Mouse (Mus musculus) gastrocnemius, adult 8-10 months (tissue): Measurements from ENCODE around the gene Dusp7. TPM values are rescaled to one million over a fixed set of nuclear protein-coding genes. Genes with fewer than 3 reads are reported as not detected.

Experiments
- DNase-seq, 2 experiments: peaks; one replicate each; pipeline ENCODE4 v3.0.0; 2022; ENCODE audit warnings: low spot score in 2 of 2
- total RNA-seq, 4 experiments: library from RNA; stranded (reverse); gene quantifications; 2 replicates each; pipeline ENCODE4 v1.2.4; 2022

Dusp7 gene
- total RNA-seq, 4 experiments from 2014 or later: 15.4 to 53.2 (median 35.0) TPM

DNA sequence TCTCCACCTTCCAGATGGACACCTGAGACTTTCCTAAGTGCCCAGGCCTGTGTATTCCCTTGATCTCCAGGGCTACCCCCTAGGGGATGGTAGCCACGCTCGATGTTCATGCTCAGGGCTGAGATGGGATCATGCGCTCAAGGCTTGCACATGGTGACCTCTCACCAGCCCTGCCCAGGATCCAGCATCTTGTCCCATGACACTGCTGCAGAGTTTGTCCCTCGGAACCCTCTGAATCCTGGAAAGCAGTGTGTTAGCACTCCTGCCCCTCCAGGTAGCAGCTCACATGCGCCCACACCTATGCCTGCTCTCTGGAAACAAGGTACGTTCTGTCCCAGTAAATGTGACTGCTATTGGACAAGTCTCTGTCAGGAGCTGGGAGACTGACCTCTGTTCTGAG, 13.6 kb upstream of the Dusp7 start:
- no peak for DNase-seq

DNA sequence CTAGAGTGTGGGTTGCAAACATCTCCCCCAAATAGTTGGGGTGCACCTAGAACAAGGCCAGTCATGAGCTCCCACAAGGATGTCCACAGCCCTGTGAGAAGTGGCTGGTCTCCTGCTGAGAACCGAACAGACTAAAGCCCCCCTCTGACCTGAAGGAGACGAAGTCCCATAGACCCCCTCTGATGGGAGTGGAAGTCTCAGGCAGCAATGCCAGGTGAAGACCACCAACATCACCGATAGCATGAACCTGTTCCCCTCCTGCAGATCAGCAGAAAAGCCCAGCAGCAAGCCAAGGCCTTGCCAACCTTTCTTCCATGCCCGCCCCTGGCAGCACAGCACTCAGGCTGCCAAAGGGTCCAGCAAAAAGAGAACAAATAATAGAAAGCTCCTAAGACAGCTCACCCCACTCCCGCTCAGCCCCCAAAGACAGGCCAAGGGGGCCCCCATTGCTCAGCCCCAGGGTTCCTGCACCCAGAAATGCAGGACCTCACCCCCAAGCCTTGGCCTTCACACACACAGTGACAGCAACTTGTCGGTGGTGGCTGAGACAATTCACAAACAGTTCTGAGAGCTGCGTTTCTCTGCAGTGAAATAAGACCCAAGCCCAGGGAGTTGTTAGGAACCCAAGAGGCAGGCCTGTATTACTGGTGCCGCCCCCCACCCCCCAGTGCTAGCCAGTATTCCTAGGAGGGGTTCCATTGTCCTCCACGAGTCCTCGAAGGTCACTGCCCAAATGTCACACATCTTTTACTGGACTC, 13.0 kb upstream of the Dusp7 start:
- DNase-seq: no peak

DNA sequence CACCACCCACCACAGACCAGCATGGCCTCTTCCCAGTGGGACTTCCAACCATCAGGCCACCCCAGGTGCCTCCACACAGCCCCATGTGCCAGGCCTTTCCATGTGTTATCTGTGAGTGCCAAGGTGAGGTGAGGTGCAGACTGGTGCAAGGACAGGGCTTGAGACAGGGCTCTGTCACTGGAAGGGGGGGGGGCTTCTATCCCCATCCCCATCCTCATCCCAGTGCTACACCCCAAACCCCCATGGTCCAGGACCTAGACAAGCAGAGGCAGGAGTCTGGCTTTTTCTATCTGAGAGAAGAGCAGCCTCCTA, 12.5 kb upstream of the Dusp7 start:
- no peak for DNase-seq

DNA sequence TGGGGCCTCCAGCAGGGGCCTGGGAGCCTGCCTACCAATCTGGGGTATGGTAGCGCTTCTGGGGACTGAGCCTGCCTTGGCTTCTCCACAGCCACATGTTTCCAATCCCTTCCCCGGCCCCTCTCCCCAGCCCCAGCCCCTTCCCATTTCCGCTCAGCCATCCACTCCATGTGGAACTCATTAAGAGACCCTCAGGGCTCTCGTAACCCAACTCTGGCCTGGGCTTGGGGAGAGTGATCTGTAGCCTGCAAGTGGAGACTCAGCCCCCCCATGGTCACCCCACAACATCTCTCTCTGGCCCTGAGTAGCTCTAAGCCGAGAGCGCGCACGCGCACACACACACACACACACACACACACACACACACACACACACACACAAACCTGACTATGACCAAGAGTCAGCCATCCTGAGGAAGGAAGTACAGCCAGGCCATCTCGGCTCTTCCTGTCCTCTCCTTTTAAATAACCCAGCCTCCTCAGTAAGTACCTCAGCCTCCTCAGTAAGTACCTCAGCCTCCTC, 12.0 kb upstream of the Dusp7 start:
- DNase-seq: no peak

DNA sequence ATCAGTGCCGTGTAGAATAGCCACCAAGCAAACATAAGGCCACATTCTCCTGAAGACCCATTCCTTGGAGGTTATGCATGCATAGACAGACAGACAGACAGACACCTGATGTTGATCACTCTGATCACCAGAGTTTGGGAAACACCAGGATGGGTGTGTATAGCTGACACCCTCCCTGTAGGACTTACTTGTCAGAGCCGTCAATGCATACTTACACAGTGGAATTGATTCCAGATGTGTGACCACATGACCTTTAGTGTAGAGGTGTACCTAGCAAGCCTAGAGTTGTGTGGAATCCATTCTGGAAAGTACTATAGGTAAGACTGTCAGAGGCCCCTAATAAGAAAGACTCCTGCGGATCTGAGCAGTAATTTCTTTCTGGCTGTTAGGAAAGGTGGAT, 11.3 kb upstream of the Dusp7 start:
- no peak for DNase-seq

DNA sequence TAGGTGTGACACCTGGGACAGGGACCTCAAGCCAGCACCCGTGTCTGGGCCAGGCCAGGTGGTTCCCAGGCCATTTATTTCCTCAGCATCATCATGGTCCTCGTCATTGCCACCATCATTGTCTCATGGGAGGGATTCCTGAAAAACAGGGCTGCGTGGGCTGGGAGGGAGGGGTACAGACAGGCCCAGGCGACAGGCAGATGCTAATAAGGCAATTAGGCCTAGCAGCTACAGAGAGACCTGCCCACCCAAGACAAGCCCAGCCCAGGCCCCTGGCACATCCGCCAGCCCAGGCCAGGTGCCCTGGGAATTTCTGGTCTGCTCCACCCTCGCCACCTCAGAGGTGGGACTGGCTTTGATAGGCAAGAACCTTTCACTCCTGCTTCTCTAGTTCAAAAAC, 9.1 kb upstream of the Dusp7 start:
- DNase-seq: no peak

DNA sequence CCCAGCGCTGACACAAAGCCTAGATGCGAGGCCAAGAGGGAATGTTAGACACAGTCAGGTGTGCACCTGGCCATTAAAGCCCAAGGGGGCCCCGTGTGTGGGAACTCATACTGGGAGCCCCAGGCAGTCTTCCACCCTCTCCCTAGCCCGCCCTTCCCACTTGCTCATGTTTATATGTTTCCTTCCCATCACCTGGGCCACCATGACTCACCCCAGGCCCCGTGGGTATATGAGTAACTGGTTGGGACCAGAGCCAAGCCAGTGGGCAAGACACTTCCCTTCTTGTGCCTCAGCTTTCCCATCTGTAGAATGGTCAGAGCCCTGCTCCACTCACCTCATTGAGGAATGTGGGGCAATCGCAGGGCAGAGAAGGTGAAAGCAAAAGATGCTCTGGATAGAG, 7.3 kb upstream of the Dusp7 start:
- DNase-seq: no peak

DNA sequence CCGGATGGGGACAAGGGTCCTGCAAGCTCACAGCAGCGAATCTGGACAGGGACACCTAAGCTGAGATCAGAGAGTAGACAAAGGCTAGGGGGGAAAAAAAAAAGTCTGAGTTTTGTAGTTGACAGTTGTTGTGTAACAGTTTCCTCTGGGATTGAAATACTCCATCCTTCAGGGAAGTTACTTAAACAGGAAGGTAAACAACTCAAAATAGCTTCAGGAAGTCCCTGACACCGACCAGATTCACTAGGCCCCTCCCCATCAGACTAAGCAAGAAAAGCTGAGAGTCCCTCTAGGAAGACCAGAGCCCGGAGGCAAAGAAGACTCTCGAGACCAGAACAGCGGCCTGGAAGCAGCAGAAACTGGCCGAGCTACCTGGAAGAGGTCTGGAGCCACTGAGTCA, 3.1 kb upstream of the Dusp7 start:
- no peak for DNase-seq

DNA sequence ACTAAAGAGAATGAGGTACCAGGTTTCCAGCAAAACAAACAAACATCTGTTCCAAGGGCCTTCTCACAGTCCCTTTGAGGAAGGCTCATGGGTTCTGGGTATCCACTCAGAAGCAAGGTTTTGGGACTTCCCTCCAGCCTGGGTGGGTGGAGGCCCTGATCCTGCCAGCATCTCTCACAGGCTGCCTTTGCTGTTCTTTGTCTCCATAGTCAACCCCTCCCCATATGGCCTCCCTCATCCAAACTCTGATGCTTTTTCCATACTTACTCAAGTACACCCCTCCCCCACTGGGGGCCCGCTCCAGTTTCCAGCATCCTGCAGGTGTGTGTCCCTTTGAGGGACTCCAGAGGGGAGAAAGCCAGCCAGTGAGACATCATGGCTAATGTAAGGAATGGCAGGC, 2.2 kb upstream of the Dusp7 start:
- no peak for DNase-seq

DNA sequence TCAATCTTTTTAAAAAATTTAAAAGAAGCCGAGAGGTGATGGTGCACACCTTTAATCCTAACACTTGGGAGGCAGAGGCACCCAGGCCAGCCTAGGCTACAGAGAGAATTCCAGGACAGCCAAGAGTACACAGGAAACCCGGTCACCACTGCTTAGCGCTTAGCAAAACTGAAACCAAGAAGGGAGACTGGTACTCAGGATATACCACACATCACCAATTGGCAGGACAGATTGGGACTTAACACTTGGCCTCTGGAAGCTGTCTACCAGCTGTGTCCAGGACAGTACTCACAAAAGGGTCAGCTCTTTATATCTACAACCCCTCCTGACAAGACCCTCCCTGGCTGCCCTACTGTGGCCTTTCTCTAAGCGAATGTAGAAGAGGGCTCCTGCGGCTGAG, 1.4 kb upstream of the Dusp7 start:
- no peak for DNase-seq

DNA sequence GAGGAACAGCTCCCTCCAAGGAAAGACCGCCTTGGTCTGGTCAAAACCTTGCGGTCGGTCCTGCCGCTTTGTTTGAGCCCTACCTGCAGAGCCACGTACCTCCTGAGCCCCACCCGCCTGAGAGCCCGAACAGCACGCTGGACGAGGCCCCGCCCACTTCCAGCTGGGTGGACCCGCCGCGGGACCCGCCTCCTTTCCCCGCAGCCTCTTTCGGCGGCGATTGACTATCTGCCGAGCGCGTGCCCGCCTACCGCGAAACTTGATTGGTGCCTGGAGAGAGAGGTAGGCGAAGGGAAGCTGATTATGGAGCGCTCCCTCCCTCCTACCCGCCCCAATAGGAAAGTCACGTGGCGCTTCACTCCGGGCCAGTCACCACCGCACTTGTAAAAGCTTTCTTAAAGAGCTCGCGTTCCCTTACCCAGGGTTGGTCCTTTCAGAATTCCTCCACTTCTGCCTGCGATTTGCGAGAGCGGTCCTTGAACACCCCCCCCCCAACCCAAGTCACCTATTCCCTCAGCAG, 780 bp upstream of the Dusp7 start:
- peak; percentile 97 to 98 for DNase-seq

DNA sequence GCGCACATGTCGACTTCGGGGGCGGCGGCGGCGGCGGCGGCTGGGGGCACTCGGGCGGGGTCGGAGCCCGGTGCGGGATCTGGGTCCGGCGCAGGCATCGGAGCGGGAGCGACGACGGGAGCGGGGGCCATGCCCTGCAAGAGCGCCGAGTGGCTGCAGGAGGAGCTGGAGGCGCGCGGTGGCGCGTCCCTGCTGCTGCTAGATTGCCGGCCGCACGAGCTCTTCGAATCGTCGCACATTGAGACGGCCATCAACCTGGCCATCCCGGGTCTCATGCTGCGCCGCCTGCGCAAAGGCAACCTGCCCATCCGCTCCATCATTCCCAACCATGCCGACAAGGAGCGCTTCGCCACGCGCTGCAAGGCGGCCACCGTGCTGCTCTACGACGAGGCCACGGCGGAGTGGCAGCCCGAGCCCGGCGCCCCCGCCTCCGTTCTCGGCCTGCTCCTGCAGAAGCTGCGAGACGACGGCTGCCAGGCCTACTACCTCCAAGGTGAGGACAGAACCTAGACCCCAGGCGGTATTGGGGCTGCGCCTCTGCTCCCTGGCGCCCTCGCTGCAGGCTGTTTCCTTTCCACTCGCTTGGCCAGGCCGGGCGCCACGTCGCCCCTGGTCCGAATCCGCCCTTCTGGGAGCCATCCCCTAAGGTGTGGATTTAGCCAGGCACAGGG, 534 bp downstream of the Dusp7 start:
- peak; percentile 36 to 49 for DNase-seq

DNA sequence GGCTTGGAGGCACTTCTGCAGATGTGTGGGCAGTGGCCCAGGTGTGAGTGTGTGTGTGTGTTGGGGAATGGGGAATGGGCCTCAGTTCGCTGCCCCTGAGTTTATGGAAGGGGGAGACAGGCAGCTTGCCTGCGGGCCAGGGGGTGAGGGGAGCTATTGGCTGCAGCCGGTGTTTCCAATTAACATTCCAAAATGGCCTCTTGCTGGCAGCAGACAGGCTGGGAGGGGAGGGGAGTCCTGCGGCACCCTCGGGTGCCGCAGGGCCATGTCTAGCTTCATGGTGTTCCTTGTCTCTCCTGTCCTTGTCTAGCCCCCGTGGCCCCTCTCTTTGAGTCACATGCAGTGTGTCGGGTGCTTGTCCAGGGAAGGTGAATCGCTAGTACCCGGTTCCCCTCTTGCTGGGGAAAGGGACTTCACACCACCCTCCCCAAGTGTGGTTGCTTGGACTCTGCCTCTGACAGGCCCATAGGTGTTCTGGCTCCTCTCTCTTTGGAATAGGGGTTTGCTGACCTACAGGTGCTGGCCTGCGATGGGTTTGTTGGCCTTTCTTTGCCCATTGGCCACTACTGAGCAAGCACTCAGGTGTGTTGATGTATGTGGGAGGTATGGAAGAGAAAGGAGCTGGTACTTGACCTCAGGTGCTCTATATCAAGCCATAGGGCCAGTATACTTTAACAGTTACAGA, 1.5 kb downstream of the Dusp7 start:
- DNase-seq: no peak

DNA sequence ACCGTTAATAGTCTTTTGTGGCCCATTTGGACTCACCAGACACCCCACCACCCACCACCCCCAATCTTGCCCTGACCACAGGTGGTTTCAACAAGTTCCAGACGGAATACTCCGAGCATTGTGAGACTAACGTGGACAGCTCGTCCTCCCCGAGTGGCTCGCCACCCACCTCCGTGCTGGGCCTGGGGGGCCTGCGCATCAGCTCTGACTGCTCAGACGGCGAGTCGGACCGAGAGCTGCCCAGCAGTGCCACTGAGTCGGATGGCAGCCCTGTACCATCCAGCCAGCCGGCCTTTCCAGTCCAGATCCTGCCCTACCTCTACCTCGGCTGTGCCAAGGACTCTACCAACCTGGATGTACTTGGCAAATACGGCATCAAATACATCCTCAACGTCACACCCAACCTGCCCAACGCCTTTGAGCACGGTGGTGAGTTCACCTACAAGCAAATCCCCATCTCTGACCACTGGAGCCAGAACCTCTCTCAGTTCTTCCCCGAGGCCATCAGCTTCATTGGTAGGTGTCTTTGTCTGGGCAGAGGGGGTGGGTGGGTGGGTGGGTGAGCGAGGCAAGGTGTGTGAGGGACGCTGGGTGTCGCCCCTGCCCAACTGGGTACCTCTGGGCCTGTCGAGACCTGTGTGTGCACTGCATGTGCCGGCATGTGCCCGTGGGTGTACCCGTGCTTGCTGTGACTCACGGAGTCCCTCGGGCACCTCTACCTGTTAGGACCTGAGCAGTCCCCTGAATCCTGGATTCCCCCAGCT, 2.4 kb downstream of the Dusp7 start:
- DNase-seq: no peak

DNA sequence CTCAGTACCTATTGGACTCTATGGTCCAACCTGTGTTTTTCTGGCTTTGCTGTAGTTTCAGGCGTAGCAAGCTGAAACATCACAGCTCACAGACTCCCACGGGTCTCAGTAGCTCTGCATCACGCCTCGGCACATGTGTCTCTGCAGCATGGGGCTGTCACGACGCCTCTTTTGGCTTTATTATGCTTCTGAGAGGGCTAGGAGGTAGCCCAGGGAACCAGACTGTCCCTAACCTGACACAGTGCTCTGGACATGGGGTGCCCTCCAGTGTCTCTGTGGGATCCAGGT, 2.9 kb downstream of the Dusp7 start:
- no peak for DNase-seq

DNA sequence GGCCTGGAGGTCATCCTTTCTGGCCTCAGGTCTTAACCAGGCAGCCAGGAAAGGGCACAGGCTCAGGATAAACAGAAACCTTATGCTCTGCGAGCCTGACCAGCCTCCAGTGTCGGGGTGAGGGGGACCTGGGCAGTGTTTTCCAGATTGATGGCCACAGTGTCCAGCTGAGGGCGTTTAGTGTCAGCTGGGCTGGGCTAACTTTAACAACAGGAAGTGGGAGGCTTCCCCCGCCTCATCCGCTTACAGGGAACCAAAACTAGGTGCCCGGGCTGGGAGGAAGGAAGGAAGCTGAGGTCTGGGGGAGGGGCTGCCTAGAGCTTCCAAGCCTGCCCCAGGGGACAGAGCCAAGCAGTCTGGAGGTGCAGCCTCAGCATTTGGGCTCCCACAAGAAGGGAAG, 3.3 kb downstream of the Dusp7 start:
- DNase-seq: peak; percentile 85 to 90

DNA sequence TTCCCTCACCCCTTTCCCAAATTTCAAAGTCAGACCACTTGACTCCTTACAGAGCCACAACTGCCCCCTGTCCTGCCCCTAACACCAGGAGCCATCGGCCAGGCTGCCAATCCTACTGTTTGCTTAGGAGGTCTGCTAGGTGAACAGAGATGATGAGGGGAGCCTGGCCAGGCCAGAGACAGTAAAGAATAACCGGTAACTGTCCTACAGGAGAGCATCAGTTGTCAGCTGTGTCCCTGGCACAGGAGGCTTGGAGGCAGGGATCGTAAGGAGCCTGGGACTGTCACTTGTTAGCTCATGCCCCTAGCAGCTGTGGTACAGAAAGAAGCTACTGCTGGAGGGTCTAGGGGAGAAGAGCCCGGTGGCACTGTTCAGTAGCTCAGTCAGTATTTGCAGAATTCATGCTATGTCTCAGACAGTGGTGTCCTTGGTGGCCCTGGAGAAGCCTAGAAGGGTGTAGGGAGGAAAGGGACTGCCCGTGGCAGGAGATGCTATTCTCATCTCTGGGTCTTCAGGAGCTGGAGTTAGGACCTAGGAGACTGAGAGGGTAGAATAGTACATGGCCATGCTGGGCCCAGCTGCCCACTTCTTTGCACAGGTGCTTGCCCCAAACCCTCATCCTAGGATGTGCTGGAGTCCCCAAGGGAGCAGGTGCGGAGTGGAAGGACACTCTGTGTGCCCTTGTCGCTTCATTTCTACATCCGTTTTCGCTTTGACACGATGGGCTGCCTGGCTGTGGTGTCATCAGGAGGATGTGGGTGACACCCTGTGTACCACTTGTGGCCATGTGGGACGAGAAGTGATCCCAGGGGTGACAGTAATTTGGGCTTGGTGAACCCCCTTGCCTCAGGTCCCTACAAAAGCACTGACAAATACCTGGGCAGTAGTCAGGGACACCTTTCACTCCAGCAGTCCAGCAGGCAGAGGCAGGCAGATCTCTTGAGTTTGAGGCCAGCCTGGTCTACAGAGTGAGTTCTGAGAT, 4.3 kb downstream of the Dusp7 start:
- no peak for DNase-seq

DNA sequence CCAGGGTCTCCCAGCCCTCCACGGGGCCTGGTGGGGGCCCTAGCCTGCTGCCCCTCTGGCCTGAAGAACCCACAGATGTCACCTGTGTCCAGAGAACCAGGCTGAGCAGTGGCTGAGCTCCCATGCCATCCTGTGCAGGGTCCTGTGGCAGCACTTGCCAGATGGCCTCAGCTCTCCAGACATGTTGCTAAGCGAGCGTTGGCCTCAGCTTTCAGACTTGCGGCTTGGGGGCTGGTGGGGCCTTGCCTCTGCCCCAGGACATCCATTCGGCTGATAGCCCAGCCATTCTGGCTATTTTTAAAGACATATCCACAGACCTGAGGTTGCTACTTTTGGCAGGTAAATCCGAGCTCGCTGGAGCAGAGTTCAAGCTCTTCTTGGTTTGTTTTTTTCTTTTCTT, 5.5 kb downstream of the Dusp7 start:
- no peak for DNase-seq

DNA sequence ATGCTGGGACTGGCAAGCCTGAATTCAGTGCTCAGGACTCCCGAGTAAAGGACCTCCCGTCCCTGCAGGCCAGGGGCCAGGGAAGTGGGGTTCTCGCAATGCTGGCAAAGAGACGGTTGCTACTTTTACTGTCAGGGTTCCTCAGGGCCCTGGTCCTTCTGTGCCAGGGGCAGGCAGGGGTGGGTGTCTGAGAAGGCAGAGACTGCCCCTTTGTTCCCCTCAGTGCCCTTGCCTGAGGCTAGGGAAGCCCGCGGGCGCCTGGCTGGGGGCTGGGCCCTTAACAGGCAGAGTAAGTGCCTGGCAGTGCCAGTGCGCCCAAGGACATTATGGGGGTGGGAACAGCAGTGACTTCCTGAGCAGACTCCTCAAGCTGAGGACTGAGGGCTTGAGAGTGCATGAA, 8.8 kb downstream of the Dusp7 start:
- no peak for DNase-seq

DNA sequence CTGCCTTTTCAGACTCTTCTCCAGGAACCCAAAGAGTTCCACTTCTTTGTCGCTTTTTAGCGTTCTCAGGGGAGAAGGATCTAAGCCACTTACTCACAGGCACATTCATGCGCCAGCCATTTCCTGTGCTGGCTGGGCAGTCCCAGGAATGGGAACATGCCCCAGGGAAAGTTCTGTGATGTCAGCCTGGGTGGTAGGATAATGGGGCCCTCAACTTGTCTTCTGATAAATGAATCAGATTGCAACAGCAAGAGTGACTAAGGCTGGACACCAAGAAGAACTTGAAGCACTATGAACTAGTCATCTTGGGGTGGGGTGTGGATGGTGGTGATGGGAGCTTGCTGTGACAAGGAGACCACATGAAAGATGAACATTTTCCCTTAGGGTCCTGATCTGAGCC, 9.6 kb downstream of the Dusp7 start:
- DNase-seq: no peak

DNA sequence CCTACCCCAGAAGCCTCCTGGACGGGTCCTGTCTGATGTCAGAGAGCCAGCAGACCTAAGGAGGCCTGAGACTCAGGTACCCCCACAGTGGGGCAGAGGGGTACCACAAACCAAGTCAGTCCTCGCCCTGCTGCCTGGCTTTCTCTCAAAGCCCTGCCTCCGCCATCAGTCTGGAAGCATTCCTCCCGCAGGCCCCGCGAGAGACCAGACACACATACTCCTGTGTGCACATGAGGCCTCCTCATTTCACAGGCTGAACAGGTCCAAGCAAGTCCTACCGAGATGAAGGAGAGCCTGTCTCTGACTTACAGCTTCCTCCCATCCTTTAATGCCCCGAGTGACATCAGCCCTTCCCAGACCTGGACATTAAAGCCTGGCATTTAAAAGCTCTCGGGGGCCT, 10.3 kb downstream of the Dusp7 start:
- no peak for DNase-seq
